Mouse (Mus musculus) testis, adult 2 months (tissue): ENCODE results near the gene Faap24. TPM values are rescaled to one million over a fixed set of nuclear protein-coding genes. Genes with fewer than 3 reads are reported as not detected.

ENCODE experiments used
- H3K27ac ChIP-seq: fragments of 200-500 bp; 2 replicates; pipeline ENCODE4 v1.5.1; 2012; ENCODE audit warnings: low read depth, low read length; ENCODE audit not compliant: control insufficient read depth, insufficient read depth
- H3K27me3 ChIP-seq: fragments of 200-500 bp; 2 replicates; pipeline ENCODE4 v1.6.1; 2012; ENCODE audit warnings: mild to moderate bottlenecking, low read length, moderate library complexity; ENCODE audit not compliant: control insufficient read depth, insufficient read depth
- H3K36me3 ChIP-seq: fragments of 200-500 bp; 2 replicates; pipeline ENCODE4 v1.6.1; 2012; ENCODE audit warnings: mild to moderate bottlenecking, low read length; ENCODE audit not compliant: control insufficient read depth, insufficient read depth
- H3K4me1 ChIP-seq: fragments of 200-500 bp; 2 replicates; pipeline ENCODE4 v1.6.1; 2012; ENCODE audit warnings: low read length; ENCODE audit not compliant: control insufficient read depth, insufficient read depth
- H3K4me3 ChIP-seq: fragments of 200-500 bp; 2 replicates; pipeline ENCODE4 v1.5.1; 2012; ENCODE audit warnings: low read depth, mild to moderate bottlenecking, low read length, moderate library complexity, mixed read lengths; ENCODE audit not compliant: control insufficient read depth
- CTCF ChIP-seq: fragments of 200-500 bp; IDR thresholded peaks from 2 replicates; pipeline ENCODE4 v1.5.1; 2012; ENCODE audit warnings: low read depth, mild to moderate bottlenecking, inconsistent platforms, low read length, moderate library complexity; ENCODE audit not compliant: control insufficient read depth, insufficient read depth, insufficient replicate concordance
- POLR2A ChIP-seq: fragments of 200-500 bp; IDR thresholded peaks from 2 replicates; pipeline ENCODE4 v1.6.1; 2012; ENCODE audit warnings: low read depth, mild to moderate bottlenecking, inconsistent platforms, low read length, moderate library complexity; ENCODE audit not compliant: control insufficient read depth
- polyA plus RNA-seq: library from polyadenylated mRNA; depleted of rRNA; stranded (reverse); fragments of >200 nt; gene quantifications from 2 replicates; pipeline ENCODE4 v1.2.3, GENCODE M21; 2012; rRNA removed

Gene Faap24
- polyA plus RNA-seq, result 3.1 and 4.0 TPM in 2 replicates

- Histone ChIP-seq H3K4me1 (peaks cover 9% of the 10 kb centered on the region), H3K27ac (peak within 1 kb of the TSS; percentile 40; the same call in 1 of the 2 replicates), H3K27me3 (no peaks in the 10 kb centered on the region), H3K36me3 (peaks cover 3% of the 10 kb centered on the region), H3K4me3 (peak within 1 kb of the TSS; percentile 93)
- TF ChIP-seq CTCF (no peak), POLR2A (peak; percentile 79)
Observed at GRCm38 (mm10) chr7:35396542-35397168, at the start of gene Faap24, which contains the start of gene Cep89. Faap24 (minus strand) TSS chr7:35396836. Cep89 (plus strand) TSS chr7:35397035.

DNA sequence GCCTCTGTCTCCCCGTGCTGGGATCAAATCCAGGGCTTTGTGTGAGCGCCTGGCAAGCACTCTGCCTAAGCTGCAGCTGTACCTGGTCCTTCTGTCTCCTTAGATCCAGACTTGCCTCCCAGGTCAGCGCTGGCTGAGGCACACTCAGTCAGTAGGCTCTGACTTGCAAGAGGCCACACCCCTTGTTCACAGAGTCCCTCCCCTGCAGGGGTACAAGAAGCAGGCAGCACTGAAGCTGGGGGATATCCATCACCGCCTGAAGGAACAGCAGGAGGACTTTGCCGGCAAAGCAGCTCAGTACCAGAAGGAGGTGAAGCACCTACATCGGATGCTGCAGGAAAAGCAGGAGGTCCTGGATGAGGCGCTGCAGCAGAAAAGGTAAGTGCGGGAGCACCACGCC is 38.6 kb upstream of the Faap24 start:
- H3K27me3 ChIP-seq, result no peaks in the 10 kb centered on the region
- no peak for TF ChIP-seq POLR2A
- TF ChIP-seq CTCF, result no peak
- peaks cover 2% of the 10 kb centered on the region for H3K36me3 ChIP-seq

GRCm38 (mm10) chr7:35428146-35428545 is 31.5 kb upstream of the Faap24 start:
- Histone ChIP-seq H3K4me1 (no peaks in the 10 kb centered on the region), H3K27me3 (no peaks in the 10 kb centered on the region), H3K36me3 (peaks cover 4% of the 10 kb centered on the region), H3K27ac (no peak overlapping the region), H3K4me3 (no peak overlapping the region)
- TF ChIP-seq POLR2A (no peak), CTCF (no peak)

More for the DNA sequence above, 38.6 kb upstream of the Faap24 start:
- Histone ChIP-seq H3K4me3 (no peak overlapping the region), H3K27ac (no peak overlapping the region), H3K4me1 (no peaks in the 10 kb centered on the region)

GRCm38 (mm10) chr7:35423071-35423470 is 26.4 kb upstream of the Faap24 start:
- TF ChIP-seq POLR2A, result no peak
- no peak for TF ChIP-seq CTCF
- Histone ChIP-seq H3K4me3 (no peak overlapping the region), H3K27ac (no peak overlapping the region), H3K27me3 (no peaks in the 10 kb centered on the region), H3K4me1 (no peaks in the 10 kb centered on the region), H3K36me3 (peaks cover 3% of the 10 kb centered on the region)

GRCm38 (mm10) chr7:35416654-35416948 is 20.0 kb upstream of the Faap24 start:
- TF ChIP-seq POLR2A (no peak), CTCF (no peak)
- no peak overlapping the region for H3K27ac ChIP-seq
- no peak overlapping the region for H3K4me3 ChIP-seq
- peaks cover 1% of the 10 kb centered on the region for H3K36me3 ChIP-seq
- H3K4me1 ChIP-seq, result no peaks in the 10 kb centered on the region
- no peaks in the 10 kb centered on the region for H3K27me3 ChIP-seq

DNA sequence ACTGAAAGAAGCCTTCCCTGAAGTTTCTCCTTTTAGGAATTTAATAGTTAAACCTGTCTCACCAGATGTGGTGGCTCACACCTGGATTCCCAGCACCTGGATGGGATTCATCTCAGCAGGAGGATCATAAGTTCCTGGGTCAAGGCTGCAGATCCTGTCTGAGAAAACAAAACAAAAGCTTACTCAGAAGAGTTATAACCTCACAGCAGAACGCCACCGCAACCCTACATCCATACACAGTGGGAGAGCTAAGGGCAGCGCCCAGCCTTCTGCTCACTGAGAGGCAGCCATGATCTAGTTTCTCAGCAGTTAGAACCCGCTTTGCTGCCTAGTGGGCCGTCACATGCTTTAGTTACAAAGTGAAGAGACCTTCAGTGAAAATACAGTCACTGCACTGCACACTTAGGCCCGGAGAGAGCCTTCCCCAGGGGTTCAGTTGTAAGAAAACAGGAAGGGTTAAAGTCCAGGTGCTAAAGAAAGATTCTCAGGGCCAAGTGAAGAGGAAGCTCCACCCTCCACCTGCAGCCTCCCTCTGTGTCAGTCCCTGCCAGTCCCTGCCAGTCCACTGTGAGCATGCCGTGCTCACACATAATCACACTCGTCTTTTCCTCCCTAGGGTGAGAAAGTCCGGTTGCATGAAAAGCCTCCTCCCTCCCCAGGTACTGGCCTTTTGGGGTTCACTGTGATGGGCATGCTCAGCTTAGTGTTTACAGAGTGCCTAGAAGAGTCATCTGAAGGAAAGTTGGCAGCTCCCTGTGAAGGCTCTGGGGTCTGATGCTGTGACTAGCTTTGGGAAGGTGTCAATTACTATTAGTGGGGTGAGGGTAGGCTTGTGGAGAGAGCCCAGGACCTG is 19.4 kb upstream of the Faap24 start:
- no peaks in the 10 kb centered on the region for H3K27me3 ChIP-seq
- H3K27ac ChIP-seq, result no peak overlapping the region
- TF ChIP-seq CTCF (no peak), POLR2A (no peak)
- H3K4me1 ChIP-seq, result no peaks in the 10 kb centered on the region
- peaks cover 1% of the 10 kb centered on the region for H3K36me3 ChIP-seq
- no peak overlapping the region for H3K4me3 ChIP-seq

GRCm38 (mm10) chr7:35415226-35415625 is 18.6 kb upstream of the Faap24 start:
- Histone ChIP-seq H3K4me1 (no peaks in the 10 kb centered on the region), H3K36me3 (peaks cover 1% of the 10 kb centered on the region), H3K27ac (no peak overlapping the region), H3K27me3 (no peaks in the 10 kb centered on the region), H3K4me3 (no peak overlapping the region)
- no peak for TF ChIP-seq CTCF
- no peak for TF ChIP-seq POLR2A
